Mouse (Mus musculus): ENCODE data around the gene Ascl1. TPM values are rescaled to one million over a fixed set of nuclear protein-coding genes. Genes with fewer than 3 reads are reported as not detected.

The Ascl1 gene
- total RNA-seq (2021): 1 to 10 TPM; 7.3 to 8.0 TPM
- long read RNA-seq, experiment 1, partial matches to known transcripts: 0 of 1 reads
- long read RNA-seq, experiment 1, other reads (novel, unspliced or antisense): 0 of 1 reads
- long read RNA-seq, experiment 2, partial matches to known transcripts: 0 of 3 reads
- long read RNA-seq, experiment 2, other reads (novel, unspliced or antisense): 0 of 3 reads

- no peak for DNase-seq (ENCODE audit: low spot score in 2 of 2)
Observed at GRCm38 (mm10) chr10:87493576-87493975, at the start of gene Ascl1. Gene Ascl1 (minus strand): TSS chr10:87493660.

DNA sequence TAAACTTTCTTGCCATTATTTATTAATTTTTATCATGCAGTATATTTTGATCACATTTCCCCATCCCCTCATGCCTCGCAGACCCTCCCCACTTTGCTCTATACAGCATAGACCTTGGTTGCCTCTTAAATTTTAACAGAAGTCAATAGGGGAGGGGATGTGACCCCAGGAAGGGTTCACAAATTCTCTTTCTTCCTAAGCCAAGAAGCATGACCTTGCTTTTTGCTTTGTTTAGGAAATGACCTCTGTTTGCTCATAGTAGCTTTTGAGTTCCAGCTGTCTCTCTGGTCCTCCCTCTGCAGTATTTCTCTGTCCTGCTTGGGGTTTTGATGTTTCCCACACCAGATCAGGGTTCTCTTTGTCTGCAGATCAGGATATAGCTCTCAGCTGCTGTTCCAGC lies 40.7 kb upstream of the Ascl1 start:
- no peak for DNase-seq (ENCODE audit: low spot score in 2 of 2)

GRCm38 (mm10) chr10:87521646-87522045 lies 28.2 kb upstream of the Ascl1 start, which contains the start of gene Pah:
Gene Pah (plus strand): TSS chr10:87521795.
- DNase-seq (ENCODE audit: low spot score in 2 of 2): no peak

DNA sequence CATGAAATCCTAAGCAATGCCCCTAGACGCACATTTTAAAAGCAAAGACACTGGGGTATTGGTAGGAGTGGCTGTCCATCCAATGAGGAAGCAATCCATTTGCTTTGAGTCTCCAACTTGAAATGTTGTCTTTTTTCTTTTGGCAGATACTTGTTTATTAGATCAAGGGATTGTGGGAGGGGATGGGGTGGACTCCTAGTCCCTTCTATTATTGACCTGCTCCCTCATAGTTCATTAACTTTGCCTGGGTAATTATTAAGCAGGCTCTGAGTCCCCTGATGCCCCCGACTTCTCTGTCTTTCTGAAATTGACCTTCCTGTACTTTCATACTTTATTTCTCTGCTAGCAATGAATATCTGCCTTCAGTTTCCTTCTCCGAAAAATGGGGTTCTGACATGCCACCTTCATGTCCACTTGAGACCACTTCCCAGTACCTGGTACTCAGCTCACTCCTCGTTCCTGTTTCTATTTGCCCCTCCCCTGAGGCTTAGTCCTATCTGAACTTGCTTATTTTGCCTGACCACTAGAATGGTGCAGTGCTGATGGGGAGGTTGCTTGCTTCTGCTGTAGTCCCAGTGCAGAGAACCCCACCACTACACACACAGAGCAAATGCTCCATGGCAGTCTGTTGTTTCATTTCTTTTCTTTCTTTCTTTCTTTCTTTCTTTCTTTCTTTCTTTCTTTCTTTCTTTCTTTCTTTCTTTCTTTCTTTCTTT lies 27.1 kb upstream of the Ascl1 start:
- DNase-seq (ENCODE audit: low spot score in 2 of 2): no peak

GRCm38 (mm10) chr10:87518585-87518984 lies 25.1 kb upstream of the Ascl1 start:
- no peak for DNase-seq (ENCODE audit: low spot score in 2 of 2)

DNA sequence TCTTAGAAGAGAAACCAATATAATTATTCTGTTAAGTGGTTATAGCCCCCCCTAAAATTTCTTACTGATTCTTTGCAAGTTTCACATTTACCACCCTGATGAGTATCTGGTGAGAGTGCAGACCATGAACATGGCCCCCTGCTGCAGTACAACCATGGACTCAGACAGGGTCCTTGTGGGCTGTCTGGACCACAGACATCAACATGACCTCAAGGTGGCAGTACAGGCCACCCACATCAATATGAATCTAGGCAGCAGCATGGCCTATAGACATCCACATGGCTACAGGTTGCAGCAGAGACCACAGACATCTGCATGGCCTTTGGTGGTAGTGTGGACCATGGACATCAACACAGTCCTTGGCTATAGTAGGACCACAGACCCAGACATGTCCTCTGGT lies 19.6 kb upstream of the Ascl1 start:
- DNase-seq (ENCODE audit: low spot score in 2 of 2): no peak

- no peak for DNase-seq (ENCODE audit: low spot score in 2 of 2)
Observed at GRCm38 (mm10) chr10:87508581-87508980, 15.1 kb upstream of the Ascl1 start.

GRCm38 (mm10) chr10:87503946-87504345 lies 10.5 kb upstream of the Ascl1 start:
- peak; percentile 67 to 81 for DNase-seq (ENCODE audit: low spot score in 2 of 2)

DNA sequence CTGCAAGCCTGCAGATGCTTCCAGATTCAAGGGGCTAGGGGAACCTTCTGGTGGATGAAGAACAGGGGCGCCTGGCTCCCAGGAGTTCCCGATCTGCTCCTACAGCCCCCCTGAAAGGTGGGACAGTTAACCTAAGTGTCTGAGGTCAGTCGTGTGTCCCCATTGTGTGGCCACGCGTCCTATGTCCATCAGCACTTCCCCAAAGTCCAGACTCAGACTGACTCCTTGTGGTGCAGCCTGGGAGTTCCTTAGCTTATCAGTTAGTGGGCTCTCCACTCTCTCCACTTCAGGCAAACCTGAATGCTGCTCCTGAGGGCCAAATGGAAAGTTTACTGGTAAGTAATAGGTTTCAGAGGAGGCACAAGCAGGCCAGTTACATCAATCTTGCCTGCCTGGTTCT lies 8.8 kb upstream of the Ascl1 start:
- no peak for DNase-seq (ENCODE audit: low spot score in 2 of 2)

DNA sequence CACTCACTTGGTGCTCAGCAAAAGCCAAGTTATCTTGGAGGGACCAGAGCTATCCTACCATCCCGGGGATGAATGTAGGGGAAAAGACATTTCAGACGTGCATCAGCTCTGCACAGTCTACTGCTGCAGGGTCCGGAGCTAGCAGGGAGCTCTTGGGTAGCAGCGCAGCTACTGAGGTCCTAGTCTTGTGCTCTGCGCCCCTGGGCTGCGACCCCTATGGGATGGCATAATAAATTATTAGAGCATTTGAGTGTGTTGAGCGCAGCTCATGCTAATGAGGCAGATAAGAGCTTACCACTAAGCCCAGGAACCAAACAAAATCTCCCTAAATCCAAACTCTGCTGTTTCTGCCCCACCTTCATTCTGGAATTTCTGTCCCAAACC lies 8.2 kb upstream of the Ascl1 start:
- DNase-seq (ENCODE audit: low spot score in 2 of 2): no peak

GRCm38 (mm10) chr10:87500926-87501658 lies 7.6 kb upstream of the Ascl1 start:
- DNase-seq (ENCODE audit: low spot score in 2 of 2): no peak

- DNase-seq (ENCODE audit: low spot score in 2 of 2): no peak
Observed at GRCm38 (mm10) chr10:87497056-87497455, 3.6 kb upstream of the Ascl1 start.

DNA sequence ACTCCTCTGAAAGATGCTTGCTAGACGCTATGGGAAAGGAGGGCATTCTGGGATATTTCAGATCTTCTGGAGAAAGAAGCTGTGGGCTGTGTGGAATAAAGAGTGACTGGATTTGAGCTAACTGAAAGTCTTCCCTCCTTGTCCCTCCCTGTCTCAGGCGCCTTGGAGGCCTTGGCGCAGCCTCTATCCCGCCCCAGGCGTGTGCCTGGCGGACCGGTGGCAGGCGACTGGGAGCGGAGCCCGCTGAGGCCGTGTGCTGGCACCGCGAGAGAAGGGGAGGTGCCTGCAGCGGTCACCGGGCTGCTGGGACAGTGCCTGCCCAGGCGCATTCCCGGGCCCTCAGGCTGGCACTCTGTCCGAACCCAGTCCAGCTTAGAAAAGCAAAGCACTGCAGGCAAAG lies 1.1 kb upstream of the Ascl1 start:
- peak; percentile 54 to 57 for DNase-seq (ENCODE audit: low spot score in 2 of 2)

DNA sequence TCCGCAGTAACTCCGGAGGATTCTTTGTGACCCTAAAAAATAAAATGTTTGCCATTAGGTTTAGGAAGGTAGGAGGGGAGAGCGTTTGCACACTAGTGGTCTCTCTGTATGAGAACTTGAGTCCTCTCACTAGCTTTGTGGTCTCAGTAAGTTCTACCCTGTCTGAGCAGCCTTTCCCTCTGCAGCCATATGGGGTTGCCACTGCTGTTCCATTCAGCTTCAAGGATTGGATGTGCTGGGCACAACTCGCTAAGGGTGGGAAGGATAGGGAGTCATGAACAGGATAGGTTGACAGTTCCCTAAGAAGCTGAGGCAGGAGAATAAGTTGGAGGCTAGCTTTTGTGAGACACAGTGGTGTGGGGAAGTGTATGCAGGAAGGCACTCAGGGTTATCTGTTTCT lies 716 bp upstream of the Ascl1 start:
- no peak for DNase-seq (ENCODE audit: low spot score in 2 of 2)

- peak; percentile 47 to 49 for DNase-seq (ENCODE audit: low spot score in 2 of 2)
Observed at GRCm38 (mm10) chr10:87492661-87493551, 554 bp downstream of the Ascl1 start.

DNA sequence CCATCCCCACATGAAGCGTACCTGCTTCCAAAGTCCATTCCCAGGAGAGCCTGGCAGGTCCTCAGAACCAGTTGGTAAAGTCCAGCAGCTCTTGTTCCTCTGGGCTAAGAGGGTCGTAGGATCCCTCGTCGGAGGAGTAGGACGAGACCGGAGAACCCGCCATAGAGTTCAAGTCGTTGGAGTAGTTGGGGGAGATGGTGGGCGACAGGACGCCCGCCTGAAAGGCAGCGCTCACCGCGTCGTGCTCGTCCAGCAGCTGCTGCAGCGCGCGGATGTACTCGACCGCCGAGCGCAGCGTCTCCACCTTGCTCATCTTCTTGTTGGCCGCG lies 1.2 kb downstream of the Ascl1 start:
- DNase-seq (ENCODE audit: low spot score in 2 of 2): no peak

DNA sequence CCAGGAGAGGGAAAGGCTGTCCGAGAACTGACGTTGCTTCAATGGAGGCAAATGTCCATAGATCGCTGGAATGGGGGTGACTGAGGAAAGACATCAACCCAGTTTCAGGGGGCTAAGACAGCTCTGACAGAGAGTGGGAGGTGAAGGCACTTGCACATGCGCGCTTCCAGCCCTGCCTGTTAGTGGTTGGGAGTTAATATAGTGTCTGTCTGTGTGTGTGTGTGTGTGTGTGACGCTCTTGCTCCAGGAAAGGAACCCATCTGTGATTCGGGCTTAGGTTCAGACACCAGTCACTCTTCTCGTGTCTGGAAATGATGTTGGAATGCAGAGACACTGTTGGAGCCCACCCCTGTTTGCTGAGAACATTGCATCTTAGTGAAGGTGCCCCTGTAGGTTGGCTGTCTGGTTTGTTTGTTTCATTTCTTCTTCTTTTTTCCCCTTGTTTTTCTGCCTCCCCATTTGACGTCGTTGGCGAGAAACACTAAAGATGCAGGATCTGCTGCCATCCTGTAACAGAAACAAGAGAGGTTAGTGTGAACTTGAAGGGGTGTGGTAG lies 1.9 kb downstream of the Ascl1 start:
- DNase-seq (ENCODE audit: low spot score in 2 of 2): no peak

- no peak for DNase-seq (ENCODE audit: low spot score in 2 of 2)
Observed at GRCm38 (mm10) chr10:87490328-87490727, 3.1 kb downstream of the Ascl1 start.

GRCm38 (mm10) chr10:87489246-87490009 lies 4.0 kb downstream of the Ascl1 start:
- DNase-seq (ENCODE audit: low spot score in 2 of 2): peak; percentile 49 to 80

DNA sequence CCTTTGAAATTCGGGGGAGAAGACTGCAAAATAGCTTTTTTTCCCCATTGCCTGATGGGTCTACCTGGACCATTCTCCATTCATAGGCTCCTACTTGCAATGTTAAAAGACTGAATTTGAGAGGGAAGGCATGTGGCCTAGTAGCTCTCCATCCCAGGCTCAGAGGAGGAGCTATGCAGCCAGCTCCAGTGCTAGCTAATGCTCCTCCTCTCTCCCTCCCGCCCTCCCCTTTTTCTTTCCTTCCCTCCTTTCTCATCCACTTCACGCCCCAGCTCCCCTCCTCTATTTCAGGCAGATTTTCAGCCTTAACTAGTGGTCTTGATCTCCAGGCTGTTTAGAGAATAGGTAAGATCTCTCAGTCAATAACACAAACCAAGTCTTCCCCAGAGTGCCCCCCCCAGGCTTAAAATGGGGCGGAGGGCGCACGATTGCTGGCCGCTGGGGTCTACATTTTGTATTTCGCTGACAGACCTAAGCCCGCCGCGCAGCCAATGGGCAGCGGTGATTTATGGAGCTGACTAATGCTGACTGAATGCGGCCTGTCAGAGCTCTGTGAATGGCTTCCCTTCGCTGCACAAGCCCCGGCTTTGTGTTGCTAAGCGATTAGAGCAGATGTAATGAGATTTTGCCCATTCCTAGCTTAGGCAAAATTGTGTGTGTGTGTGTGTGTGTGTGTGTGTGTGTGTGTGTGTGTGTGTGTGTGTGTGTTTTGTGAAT lies 4.9 kb downstream of the Ascl1 start:
- DNase-seq (ENCODE audit: low spot score in 2 of 2): peak; percentile 67 to 72

Measured in layer of hippocampus, postnatal 14 days (tissue).